Mouse (Mus musculus) c-Kit-positive CD71-positive TER-119-positive erythroid progenitor cells, embryonic 14.5 days (primary cell): Measurements from ENCODE around the gene Gm18336.
"Not testable (repeated sequence)": the region's sequence is repeated elsewhere in the genome, so short reads cannot be mapped to it uniquely, and the experiment has no call there.

ENCODE experiments used
- DNase-seq: peaks from one replicate; pipeline ENCODE4 v3.0.0-alpha.2; 2013; ENCODE audit warnings: low spot score

Gene Gm18336

GRCm38 (mm10) chrX:73398636-73399035 is at the start of gene Gm18336:
Gene Gm18336 (minus strand): TSS chrX:73398736.
- not testable (repeated sequence) for DNase-seq

- DNase-seq = no peak
Observed at GRCm38 (mm10) chrX:73441428-73441827, 42.9 kb upstream of the Gm18336 start.

DNA sequence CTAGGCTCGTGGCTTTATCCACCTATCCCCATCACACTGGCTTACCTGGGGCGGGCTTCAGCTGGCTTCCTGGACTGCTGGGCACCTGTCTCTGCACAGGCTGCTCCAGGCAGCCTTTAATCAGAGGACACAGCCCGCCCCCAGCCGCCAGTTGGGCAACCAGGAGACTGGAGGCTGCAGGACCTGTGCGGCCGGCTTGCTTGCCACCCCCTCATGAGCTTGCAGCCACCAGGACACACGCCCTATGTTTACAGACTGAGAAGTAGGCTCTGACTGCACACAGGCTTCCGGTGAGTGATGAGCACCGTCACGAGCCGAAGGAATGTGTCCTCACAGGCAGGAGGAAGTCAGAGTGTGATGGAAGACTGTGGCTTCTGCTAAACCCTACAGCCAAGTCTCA is 36.7 kb upstream of the Gm18336 start, which contains the start of gene Trex2:
Trex2 (minus strand) TSS at position 93 of the 400 bp plus-strand sequence.
- DNase-seq = no peak

- no peak for DNase-seq
Observed at GRCm38 (mm10) chrX:73432850-73433249, 34.3 kb upstream of the Gm18336 start.

- no peak for DNase-seq
Observed at GRCm38 (mm10) chrX:73430036-73430435, 31.5 kb upstream of the Gm18336 start.

- DNase-seq = no peak
Observed at GRCm38 (mm10) chrX:73412767-73413166, 14.2 kb upstream of the Gm18336 start.

- no peak for DNase-seq
Observed at GRCm38 (mm10) chrX:73410880-73411517, 12.5 kb upstream of the Gm18336 start, which contains the start of gene Zfp92. Gene Zfp92 (plus strand): TSS chrX:73411096.

DNA sequence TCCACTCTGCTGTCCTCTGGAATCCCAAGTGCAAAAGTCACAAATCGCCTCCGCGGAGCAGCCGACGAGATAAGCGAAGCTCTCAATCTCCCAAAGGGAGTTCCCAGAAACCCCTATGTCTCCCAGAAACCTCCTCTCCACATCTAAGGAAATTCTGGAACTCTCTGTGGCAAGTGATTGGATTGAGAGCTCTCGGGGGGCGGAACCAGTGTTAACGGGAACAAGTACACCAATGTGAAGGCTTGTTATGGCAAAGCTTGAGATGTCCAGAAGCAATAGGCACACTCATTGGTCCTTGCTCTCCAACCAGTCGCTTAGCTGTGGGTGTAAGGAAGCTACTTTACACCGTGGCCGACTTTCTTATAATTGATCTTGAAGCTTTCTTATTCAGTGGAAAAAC is 3.1 kb upstream of the Gm18336 start:
- DNase-seq = no peak

GRCm38 (mm10) chrX:73400951-73401350 is 2.4 kb upstream of the Gm18336 start:
- DNase-seq = no peak

DNA sequence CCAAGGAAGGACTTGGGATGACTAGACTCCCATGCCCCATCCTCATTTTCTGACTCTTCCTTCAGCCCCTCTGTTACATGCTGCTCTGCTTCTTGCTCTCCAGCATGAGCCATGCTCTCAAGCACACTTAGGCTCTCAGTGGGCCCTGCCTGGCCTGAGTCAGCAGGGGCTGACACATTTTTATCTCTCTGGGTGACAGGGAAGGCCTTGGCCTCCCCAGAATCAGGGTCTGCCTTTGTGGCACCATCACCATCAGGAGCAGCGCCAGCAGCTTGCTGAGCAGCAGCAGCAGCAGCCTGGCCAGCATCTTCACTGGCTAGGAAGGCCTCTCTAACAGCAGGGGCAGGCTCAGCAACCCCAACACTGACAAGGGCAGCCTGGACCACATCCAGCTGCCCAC is 2.1 kb downstream of the Gm18336 start:
- DNase-seq = no peak

GRCm38 (mm10) chrX:73391481-73391880 is 7.1 kb downstream of the Gm18336 start:
- DNase-seq = no peak

DNA sequence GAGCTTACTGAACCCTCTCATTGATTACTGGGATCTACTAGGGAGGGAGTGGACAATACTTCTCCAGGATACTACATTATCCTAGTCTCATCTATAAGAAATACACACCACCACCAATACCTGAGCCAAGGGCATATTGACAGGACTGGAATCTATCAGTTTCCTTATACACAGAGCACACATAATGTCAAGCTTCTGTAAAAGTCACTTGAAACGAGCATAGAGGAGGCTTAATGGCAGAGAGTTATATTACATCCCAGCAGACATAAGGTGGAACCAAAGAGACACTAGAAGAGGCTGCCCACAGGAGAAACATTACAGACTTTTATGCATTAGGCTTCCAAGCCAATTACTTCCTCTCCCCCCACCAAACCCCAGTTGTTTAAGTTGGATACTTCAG is 13.6 kb downstream of the Gm18336 start:
- no peak for DNase-seq

GRCm38 (mm10) chrX:73384419-73384818 is 14.1 kb downstream of the Gm18336 start:
- DNase-seq = no peak

GRCm38 (mm10) chrX:73363291-73363690 is 35.2 kb downstream of the Gm18336 start:
- no peak for DNase-seq

- no peak for DNase-seq
Observed at GRCm38 (mm10) chrX:73356719-73357118, 41.8 kb downstream of the Gm18336 start.

GRCm38 (mm10) chrX:73356163-73356562 is 42.4 kb downstream of the Gm18336 start:
- no peak for DNase-seq
